Mouse (Mus musculus): ENCODE results near the gene Vps45. TPM values are rescaled to one million over a fixed set of nuclear protein-coding genes. Genes with fewer than 3 reads are reported as not detected.

Gene Vps45
- polyA plus RNA-seq, 1 experiment: 14.2 TPM

DNA sequence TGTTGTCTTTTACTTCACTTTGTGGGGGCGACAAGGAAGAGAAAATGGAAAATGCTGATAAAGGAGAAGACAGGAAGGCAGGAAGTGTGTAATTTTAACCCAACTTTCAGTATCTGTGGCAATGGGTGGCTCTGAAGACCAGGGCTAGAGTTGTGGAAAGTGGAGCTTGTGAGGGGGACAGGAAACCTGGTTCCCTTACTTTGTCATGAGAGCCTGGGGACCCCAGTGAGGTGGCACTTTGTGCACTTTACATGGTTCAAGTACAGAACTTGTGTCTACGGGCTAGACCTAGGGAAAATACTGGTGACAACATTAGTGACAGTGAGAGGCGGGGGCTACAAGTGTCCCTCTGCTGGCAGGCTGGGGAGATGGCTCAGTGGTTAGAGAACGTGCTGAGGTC is 71.3 kb downstream of the Vps45 start:
- Histone ChIP-seq H3K36me3 (ENCODE audit: control insufficient read depth, insufficient read depth, low read length, poor library complexity, severe bottlenecking) (no peaks in the 10 kb centered on the region), H3K9ac (ENCODE audit: low read depth, poor library complexity, severe bottlenecking) (no peak overlapping the region), H3K27me3 (ENCODE audit: control insufficient read depth, insufficient read depth, low read length, poor library complexity, severe bottlenecking) (no peaks in the 10 kb centered on the region), H3K4me1 (ENCODE audit: control insufficient read depth, insufficient read depth, low read length) (peaks cover 3% of the 10 kb centered on the region), H3K4me3 (ENCODE audit: low read depth, low read length) (no peak overlapping the region), H3K27ac (ENCODE audit: insufficient read depth, low read length) (no peak overlapping the region), H3K9me3 (replicated peaks; ENCODE audit: control insufficient read depth, insufficient read depth, low read length, poor library complexity, severe bottlenecking) (no peaks in the 10 kb centered on the region)
- TF ChIP-seq EP300 (IDR thresholded peaks at IDR 0.05; ENCODE audit: insufficient read depth, low read depth, low read length): no peak
- no peak for TF ChIP-seq CTCF (IDR thresholded peaks at IDR 0.05; ENCODE audit: low read depth, low read length)
- no peak for TF ChIP-seq POLR2A (IDR thresholded peaks at IDR 0.05; ENCODE audit: insufficient read depth, low read length)

DNA sequence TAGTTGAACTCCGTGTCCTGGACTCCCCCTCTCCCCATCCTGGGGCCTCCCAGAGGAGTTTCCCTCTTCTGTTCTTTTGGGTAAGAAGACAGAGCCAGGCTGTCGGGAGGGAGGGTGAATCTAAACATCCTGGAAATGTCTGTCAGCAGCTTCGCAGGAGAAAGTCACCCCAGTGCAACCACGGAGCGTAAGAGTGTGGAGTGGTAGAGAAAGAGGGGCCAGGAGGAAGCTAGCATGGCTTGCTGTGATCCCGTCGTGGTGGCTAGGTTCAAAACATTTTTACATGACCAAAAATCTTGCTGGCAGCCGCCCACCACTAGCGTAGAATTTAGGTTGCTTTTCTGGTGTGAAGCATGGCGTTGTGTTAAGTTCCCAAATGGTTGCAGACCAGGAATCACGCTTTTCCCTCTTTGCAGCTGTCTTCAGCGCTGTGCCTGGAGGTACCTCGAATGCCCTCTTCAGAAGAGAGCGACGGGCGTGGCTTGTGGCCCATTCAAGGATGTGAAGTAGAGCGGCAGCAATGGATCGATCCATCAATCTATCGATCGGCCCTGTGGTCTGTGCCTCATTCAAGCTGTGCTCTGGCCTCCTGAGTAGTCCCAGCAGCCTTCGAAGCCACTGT is 72.2 kb downstream of the Vps45 start:
- TF ChIP-seq EP300 (IDR thresholded peaks at IDR 0.05; ENCODE audit: insufficient read depth, low read depth, low read length): no peak
- no peak for TF ChIP-seq POLR2A (IDR thresholded peaks at IDR 0.05; ENCODE audit: insufficient read depth, low read length)
- TF ChIP-seq CTCF (IDR thresholded peaks at IDR 0.05; ENCODE audit: low read depth, low read length): no peak
- no peaks in the 10 kb centered on the region for H3K36me3 ChIP-seq (ENCODE audit: control insufficient read depth, insufficient read depth, low read length, poor library complexity, severe bottlenecking)
- H3K4me1 ChIP-seq (ENCODE audit: control insufficient read depth, insufficient read depth, low read length): peaks cover 3% of the 10 kb centered on the region
- peak overlapping the region; percentile 53 for H3K4me3 ChIP-seq (ENCODE audit: low read depth, low read length)
- H3K9ac ChIP-seq (ENCODE audit: low read depth, poor library complexity, severe bottlenecking): peak overlapping the region; percentile 47
- H3K27me3 ChIP-seq (ENCODE audit: control insufficient read depth, insufficient read depth, low read length, poor library complexity, severe bottlenecking): no peaks in the 10 kb centered on the region
- no peak overlapping the region for H3K27ac ChIP-seq (ENCODE audit: insufficient read depth, low read length)
- H3K9me3 ChIP-seq (replicated peaks; ENCODE audit: control insufficient read depth, insufficient read depth, low read length, poor library complexity, severe bottlenecking): no peaks in the 10 kb centered on the region

DNA sequence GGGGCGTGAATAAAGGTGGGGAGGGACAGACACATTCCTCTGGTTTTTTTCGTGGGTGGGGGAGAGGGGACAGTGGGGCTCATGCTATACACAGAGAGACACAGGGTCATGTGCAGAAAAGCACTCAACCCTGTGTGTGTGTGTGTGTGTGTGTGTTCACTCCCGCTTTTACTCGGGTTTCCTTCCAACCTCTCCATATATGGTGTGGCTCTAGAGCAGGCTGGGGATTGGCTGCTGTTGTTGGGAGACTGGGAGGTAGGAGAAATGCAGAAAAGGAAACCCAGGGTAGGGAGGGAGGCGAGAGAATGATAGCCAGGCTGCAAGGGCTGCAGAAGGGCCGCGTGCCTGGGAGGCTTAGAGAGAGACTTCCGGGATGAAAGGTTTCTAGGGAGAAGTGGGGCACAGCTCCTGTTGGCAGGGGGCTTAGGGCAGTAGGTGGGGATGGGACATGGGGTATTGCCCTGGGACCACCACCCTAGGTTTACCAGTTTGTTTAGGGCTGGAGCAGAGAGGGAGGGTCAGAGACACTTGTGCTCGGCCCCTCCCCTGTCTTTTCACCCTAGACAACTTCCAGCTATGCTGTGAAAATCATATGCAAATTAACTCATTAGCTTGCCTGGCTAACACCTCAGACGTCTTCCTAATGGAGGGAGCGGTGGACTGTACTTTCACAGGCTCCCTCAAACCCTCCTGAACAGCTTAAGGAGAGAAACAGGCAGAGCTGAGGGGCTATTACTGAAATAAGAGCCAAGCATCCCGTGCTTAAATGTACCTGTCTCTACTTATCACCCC is 72.9 kb downstream of the Vps45 start:
- Histone ChIP-seq H3K4me1 (ENCODE audit: control insufficient read depth, insufficient read depth, low read length) (peaks cover 3% of the 10 kb centered on the region), H3K9ac (ENCODE audit: low read depth, poor library complexity, severe bottlenecking) (peak overlapping the region; percentile 47), H3K27ac (ENCODE audit: insufficient read depth, low read length) (peak overlapping the region; percentile 0; the same call in 1 of the 2 replicates), H3K27me3 (ENCODE audit: control insufficient read depth, insufficient read depth, low read length, poor library complexity, severe bottlenecking) (no peaks in the 10 kb centered on the region), H3K9me3 (replicated peaks; ENCODE audit: control insufficient read depth, insufficient read depth, low read length, poor library complexity, severe bottlenecking) (no peaks in the 10 kb centered on the region), H3K4me3 (ENCODE audit: low read depth, low read length) (peak overlapping the region; percentile 53), H3K36me3 (ENCODE audit: control insufficient read depth, insufficient read depth, low read length, poor library complexity, severe bottlenecking) (no peaks in the 10 kb centered on the region)
- TF ChIP-seq CTCF (IDR thresholded peaks at IDR 0.05; ENCODE audit: low read depth, low read length) (no peak), POLR2A (IDR thresholded peaks at IDR 0.05; ENCODE audit: insufficient read depth, low read length) (no peak), EP300 (IDR thresholded peaks at IDR 0.05; ENCODE audit: insufficient read depth, low read depth, low read length) (no peak)

DNA sequence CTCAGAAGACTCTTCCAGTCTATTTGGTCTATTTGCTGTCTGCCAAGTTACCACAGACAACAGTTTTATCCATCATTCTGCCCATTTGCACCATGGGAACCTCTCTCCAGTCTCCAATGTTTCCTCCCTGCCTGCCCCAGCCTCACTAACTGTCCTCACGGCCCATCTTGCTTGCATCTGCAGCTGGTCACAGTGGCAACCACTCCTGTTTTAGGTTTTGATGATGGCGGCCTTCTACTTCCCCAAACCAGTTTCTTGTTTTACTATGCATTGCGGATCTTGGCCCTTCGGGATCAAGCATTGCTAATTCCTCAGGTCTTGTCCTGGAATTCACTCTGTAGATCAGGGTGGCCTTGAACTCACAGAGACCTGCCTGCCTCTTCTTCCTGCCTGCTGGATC is 76.1 kb downstream of the Vps45 start:
- no peak overlapping the region for H3K4me3 ChIP-seq (ENCODE audit: low read depth, low read length)
- TF ChIP-seq CTCF (IDR thresholded peaks at IDR 0.05; ENCODE audit: low read depth, low read length) (no peak), EP300 (IDR thresholded peaks at IDR 0.05; ENCODE audit: insufficient read depth, low read depth, low read length) (no peak)
- no peak overlapping the region for H3K27ac ChIP-seq (ENCODE audit: insufficient read depth, low read length)
- no peaks in the 10 kb centered on the region for H3K4me1 ChIP-seq (ENCODE audit: control insufficient read depth, insufficient read depth, low read length)
- H3K9ac ChIP-seq (ENCODE audit: low read depth, poor library complexity, severe bottlenecking): no peak overlapping the region
- no peaks in the 10 kb centered on the region for H3K9me3 ChIP-seq (replicated peaks; ENCODE audit: control insufficient read depth, insufficient read depth, low read length, poor library complexity, severe bottlenecking)
- H3K36me3 ChIP-seq (ENCODE audit: control insufficient read depth, insufficient read depth, low read length, poor library complexity, severe bottlenecking): no peaks in the 10 kb centered on the region
- H3K27me3 ChIP-seq (ENCODE audit: control insufficient read depth, insufficient read depth, low read length, poor library complexity, severe bottlenecking): no peaks in the 10 kb centered on the region

DNA sequence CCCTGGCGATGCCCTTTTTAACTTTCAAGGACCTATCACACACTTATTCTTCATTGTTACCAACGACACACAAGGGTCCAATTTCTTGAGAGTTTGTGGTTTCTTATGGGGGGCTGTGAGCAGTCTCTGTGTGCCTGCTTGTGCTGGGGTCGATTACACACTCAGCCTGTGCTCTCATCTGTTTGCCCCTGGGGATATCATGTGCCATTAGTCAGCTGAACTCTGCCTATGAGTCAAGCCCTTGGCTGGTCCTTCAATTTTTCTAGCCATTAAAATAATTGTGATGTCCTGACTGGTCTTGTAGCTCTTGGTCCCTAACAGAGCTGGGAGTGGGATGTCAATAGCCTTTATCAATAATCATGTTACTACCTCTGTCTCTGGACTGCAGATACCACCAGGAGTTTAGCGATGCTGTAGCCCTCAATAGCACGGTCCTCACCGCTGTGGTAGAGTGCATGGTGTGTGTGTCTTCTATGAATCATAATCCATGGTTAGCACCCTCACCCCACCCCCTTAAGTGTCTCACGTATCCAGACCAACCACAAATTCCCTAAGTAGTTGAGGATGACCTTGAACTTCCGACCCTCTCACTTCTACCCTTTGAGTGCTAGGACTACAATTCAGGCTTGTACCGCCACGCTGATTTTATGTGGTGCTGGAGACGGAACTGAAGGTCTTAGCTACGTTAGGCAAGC is 77.8 kb downstream of the Vps45 start:
- no peaks in the 10 kb centered on the region for H3K27me3 ChIP-seq (ENCODE audit: control insufficient read depth, insufficient read depth, low read length, poor library complexity, severe bottlenecking)
- TF ChIP-seq POLR2A (IDR thresholded peaks at IDR 0.05; ENCODE audit: insufficient read depth, low read length): no peak
- TF ChIP-seq CTCF (IDR thresholded peaks at IDR 0.05; ENCODE audit: low read depth, low read length): no peak
- no peak for TF ChIP-seq EP300 (IDR thresholded peaks at IDR 0.05; ENCODE audit: insufficient read depth, low read depth, low read length)
- no peaks in the 10 kb centered on the region for H3K36me3 ChIP-seq (ENCODE audit: control insufficient read depth, insufficient read depth, low read length, poor library complexity, severe bottlenecking)
- no peaks in the 10 kb centered on the region for H3K9me3 ChIP-seq (replicated peaks; ENCODE audit: control insufficient read depth, insufficient read depth, low read length, poor library complexity, severe bottlenecking)
- H3K27ac ChIP-seq (ENCODE audit: insufficient read depth, low read length): no peak overlapping the region
- H3K9ac ChIP-seq (ENCODE audit: low read depth, poor library complexity, severe bottlenecking): no peak overlapping the region
- no peak overlapping the region for H3K4me3 ChIP-seq (ENCODE audit: low read depth, low read length)
- no peaks in the 10 kb centered on the region for H3K4me1 ChIP-seq (ENCODE audit: control insufficient read depth, insufficient read depth, low read length)

Data from ES-Bruce4 (cell line).